Mouse (Mus musculus) forebrain, embryonic 12.5 days (tissue): Measurements from ENCODE around the gene Lekr1. TPM values are rescaled to one million over a fixed set of nuclear protein-coding genes. Genes with fewer than 3 reads are reported as not detected.
"Not testable (repeated sequence)": the region's sequence is repeated elsewhere in the genome, so short reads cannot be mapped to it uniquely, and the experiment has no call there.

Experiments
- ATAC-seq: fragments of 200-750 bp; cut with Nextera tagmentation; 2 replicates; pipeline ENCODE4 v1.8.0; 2017; ENCODE audit warnings: moderate TSS enrichment; ENCODE audit not compliant: low FRiP score
- H3K27ac ChIP-seq: fragments of 300-500 bp; sonication (generic); 2 replicates; pipeline ENCODE4 v1.5.1; 2016; ENCODE audit warnings: mild to moderate bottlenecking
- H3K27me3 ChIP-seq: fragments of 300-500 bp; sonication (generic); 2 replicates; pipeline ENCODE4 v1.6.1; 2016; ENCODE audit warnings: mild to moderate bottlenecking
- H3K36me3 ChIP-seq: fragments of 300-500 bp; sonication (generic); replicated peaks from 2 replicates; pipeline ENCODE4 v1.6.1; 2016; ENCODE audit warnings: mild to moderate bottlenecking
- H3K4me1 ChIP-seq: fragments of 300-500 bp; sonication (generic); 2 replicates; pipeline ENCODE4 v1.6.1; 2016
- H3K4me2 ChIP-seq: fragments of 300-500 bp; sonication (generic); 2 replicates; pipeline ENCODE4 v1.6.1; 2016; ENCODE audit warnings: mild to moderate bottlenecking, moderate library complexity
- H3K4me3 ChIP-seq: fragments of 300-500 bp; sonication (generic); replicated peaks from 2 replicates; pipeline ENCODE4 v1.5.1; 2016; ENCODE audit warnings: mild to moderate bottlenecking
- H3K9ac ChIP-seq: fragments of 300-500 bp; sonication (generic); 2 replicates; pipeline ENCODE4 v1.6.1; 2016; ENCODE audit warnings: mild to moderate bottlenecking
- H3K9me3 ChIP-seq: fragments of 300-500 bp; sonication (generic); 2 replicates; pipeline ENCODE4 v1.6.1; 2016
- WGBS: fragments of 180-500 bp; shearing (Covaris S2); methylation state at CpG from one replicate; pipeline ENCODE4 v1.1.7; 2016; 5-methylcytosine and 5-hydroxymethylcytosine counted together
- polyA plus RNA-seq: library from polyadenylated mRNA; unstranded; fragments of >200 nt; fragmentation: Nextera tagmentation; extraction: Ambion mirVana; gene quantifications from 2 replicates; pipeline ENCODE4 v1.2.1, GENCODE M21; 2016

The Lekr1 gene
- polyA plus RNA-seq, 1 experiment from 2014 or later, result 7.0 TPM

GRCm38 (mm10) chr3:65722897-65723296 is 56.9 kb downstream of the Lekr1 start:
- Histone ChIP-seq H3K4me2 (no peak overlapping the region), H3K4me3 (no peak overlapping the region), H3K9me3 (no peaks in the 10 kb centered on the region), H3K27ac (no peak overlapping the region), H3K4me1 (no peaks in the 10 kb centered on the region), H3K27me3 (no peaks in the 10 kb centered on the region), H3K9ac (no peak overlapping the region), H3K36me3 (no peaks in the 10 kb centered on the region)
- WGBS, result 89% methylated on average over 4 of the region's 4 CpGs
- ATAC-seq, result no peak

- no peak overlapping the region for H3K27ac ChIP-seq
- H3K4me3 ChIP-seq, result no peak overlapping the region
- WGBS, result 87% methylated on average over 4 of the region's 4 CpGs
- ATAC-seq, result no peak
- no peaks in the 10 kb centered on the region for H3K9me3 ChIP-seq
- H3K9ac ChIP-seq, result no peak overlapping the region
- no peaks in the 10 kb centered on the region for H3K36me3 ChIP-seq
- H3K27me3 ChIP-seq, result no peaks in the 10 kb centered on the region
- no peak overlapping the region for H3K4me2 ChIP-seq
- H3K4me1 ChIP-seq, result no peaks in the 10 kb centered on the region
These were observed 57.6 kb downstream of the Lekr1 start for GRCm38 (mm10) chr3:65723664-65724063.

DNA sequence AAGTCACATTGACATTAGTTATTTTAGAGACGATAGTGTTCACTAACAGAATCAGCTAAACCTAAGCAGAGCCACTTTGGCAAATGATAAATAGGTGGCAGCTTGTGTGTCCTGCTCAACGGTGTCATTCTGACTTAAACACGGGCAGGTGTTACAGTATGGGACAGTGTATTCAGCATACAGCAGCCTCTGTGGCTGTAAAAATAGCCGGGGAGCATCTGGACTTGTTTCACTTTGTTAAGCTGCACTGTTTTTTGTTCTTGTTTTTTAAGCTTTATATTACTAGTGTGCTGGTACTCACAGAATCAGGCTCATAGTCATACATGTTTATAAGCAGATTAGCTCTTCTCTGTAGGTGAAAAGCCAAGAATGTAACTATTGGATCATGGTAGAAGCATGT is 71.8 kb downstream of the Lekr1 start:
- no peak overlapping the region for H3K4me3 ChIP-seq
- no peaks in the 10 kb centered on the region for H3K27me3 ChIP-seq
- H3K36me3 ChIP-seq, result no peaks in the 10 kb centered on the region
- no peak overlapping the region for H3K4me2 ChIP-seq
- no peak overlapping the region for H3K27ac ChIP-seq
- WGBS, result 86% methylated on average over 4 of the region's 4 CpGs
- no peaks in the 10 kb centered on the region for H3K4me1 ChIP-seq
- no peak for ATAC-seq
- H3K9ac ChIP-seq, result no peak overlapping the region
- H3K9me3 ChIP-seq, result no peaks in the 10 kb centered on the region

GRCm38 (mm10) chr3:65744936-65745335 is 78.9 kb downstream of the Lekr1 start:
- 22% methylated on average over 4 of the region's 4 CpGs for WGBS

GRCm38 (mm10) chr3:65764511-65765508 is 98.8 kb downstream of the Lekr1 start:
- H3K4me1 ChIP-seq, result peaks cover 15% of the 10 kb centered on the region
- no peaks in the 10 kb centered on the region for H3K36me3 ChIP-seq
- no peaks in the 10 kb centered on the region for H3K9me3 ChIP-seq
- H3K9ac ChIP-seq, result no peak overlapping the region
- no peak overlapping the region for H3K4me3 ChIP-seq
- H3K4me2 ChIP-seq, result no peak overlapping the region
- H3K27ac ChIP-seq, result no peak overlapping the region
- ATAC-seq, result no peak
- WGBS, result 71% methylated on average over 20 of the region's 20 CpGs
- no peaks in the 10 kb centered on the region for H3K27me3 ChIP-seq

More at GRCm38 (mm10) chr3:65744936-65745335, 78.9 kb downstream of the Lekr1 start:
- Histone ChIP-seq H3K27ac (no peak overlapping the region), H3K27me3 (no peaks in the 10 kb centered on the region), H3K9ac (no peak overlapping the region), H3K9me3 (no peaks in the 10 kb centered on the region), H3K4me1 (no peaks in the 10 kb centered on the region), H3K4me2 (no peak overlapping the region), H3K36me3 (no peaks in the 10 kb centered on the region), H3K4me3 (no peak overlapping the region)
- no peak for ATAC-seq

DNA sequence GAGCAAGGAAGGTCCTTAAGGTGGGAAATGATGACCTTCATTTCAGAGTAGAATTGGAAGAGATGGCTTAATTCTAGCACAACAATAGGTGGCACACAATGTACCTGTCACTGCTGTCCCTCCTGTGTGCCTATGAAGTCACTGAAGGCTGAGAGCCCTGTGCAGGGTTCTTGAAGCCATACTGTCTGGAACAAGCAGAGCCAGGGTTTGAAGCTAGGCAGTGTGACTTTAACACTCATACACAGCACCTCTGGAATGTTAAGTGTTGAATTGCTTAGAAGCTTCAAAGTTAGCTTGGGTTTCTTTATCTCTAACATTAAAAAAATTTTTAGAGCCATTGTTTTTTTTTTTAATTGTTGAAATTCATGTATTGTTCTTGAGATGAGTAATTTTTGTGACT is 100.4 kb downstream of the Lekr1 start:
- Histone ChIP-seq H3K9ac (no peak overlapping the region), H3K4me2 (no peak overlapping the region), H3K36me3 (no peaks in the 10 kb centered on the region), H3K4me3 (no peak overlapping the region), H3K9me3 (no peaks in the 10 kb centered on the region), H3K4me1 (peaks cover 15% of the 10 kb centered on the region), H3K27ac (no peak overlapping the region), H3K27me3 (no peaks in the 10 kb centered on the region)
- no peak for ATAC-seq

DNA sequence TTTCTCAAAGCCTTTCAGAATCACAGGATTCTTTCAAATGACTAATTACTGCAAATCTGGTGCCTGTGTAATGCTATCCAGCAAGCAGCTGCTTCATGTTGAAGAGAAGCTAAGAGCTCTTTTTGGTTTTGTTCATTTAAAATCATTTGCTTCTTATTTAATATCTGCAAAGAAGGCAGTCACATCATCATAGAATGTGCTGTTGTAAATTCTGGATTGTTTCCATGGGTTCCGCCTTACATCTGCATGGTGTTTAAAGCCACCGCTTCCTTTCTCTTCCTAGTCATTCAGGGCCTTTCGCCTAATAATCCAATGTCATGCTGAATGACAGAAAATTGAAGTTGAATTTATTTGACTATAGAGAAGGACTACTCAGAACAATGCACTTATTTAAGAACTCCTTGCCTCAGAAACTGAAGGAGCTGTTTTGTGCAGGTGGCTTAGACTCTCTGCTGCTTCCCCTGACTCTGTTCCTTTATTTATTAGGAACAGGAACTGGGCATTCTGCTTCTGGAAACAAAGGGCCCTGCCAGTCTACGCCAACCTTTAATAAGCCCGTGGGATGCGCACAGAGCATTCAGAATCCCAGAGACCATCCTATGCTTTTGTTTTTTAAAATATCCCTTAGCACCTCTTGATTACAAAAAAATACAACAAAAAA is 101.3 kb downstream of the Lekr1 start:
- 15% methylated on average over 6 of the region's 6 CpGs for WGBS
- ATAC-seq, result peak; percentile 73; the same call in 1 of the 2 replicates
- Histone ChIP-seq H3K27ac (peak overlapping the region; percentile 66), H3K4me1 (peaks cover 15% of the 10 kb centered on the region), H3K36me3 (no peaks in the 10 kb centered on the region), H3K27me3 (no peaks in the 10 kb centered on the region), H3K4me2 (0 out of 2 replicates have a peak overlapping the region, but pooled peaks have one; percentile 1), H3K4me3 (no peak overlapping the region), H3K9me3 (no peaks in the 10 kb centered on the region), H3K9ac (no peak overlapping the region)

DNA sequence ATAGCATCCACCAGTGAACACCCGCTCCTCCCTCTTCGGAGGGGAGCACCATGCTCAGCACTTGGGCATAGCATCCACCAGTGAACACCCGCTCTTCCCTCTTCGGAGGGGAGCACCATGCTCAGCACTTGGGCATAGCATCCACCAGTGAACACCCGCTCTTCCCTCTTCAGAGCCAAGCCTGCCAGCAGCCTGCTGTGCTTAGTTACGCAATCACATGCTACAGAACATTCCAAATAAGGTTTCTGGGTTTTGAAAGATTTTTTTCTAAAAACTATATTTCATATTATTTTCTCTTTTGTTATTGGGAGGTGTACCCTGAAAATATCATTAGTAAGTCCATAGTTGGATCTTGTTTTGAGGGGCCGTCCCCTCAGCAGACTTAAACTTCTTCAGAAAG is 103.6 kb downstream of the Lekr1 start:
- not testable (repeated sequence) for H3K4me3 ChIP-seq, H3K27ac ChIP-seq, H3K36me3 ChIP-seq, ATAC-seq, H3K4me2 ChIP-seq, H3K9me3 ChIP-seq, H3K9ac ChIP-seq, H3K27me3 ChIP-seq
- peaks cover 15% of the 10 kb centered on the region for H3K4me1 ChIP-seq
- WGBS, result 91% methylated on average over 6 of the region's 7 CpGs

- Histone ChIP-seq H3K9me3 (no peaks in the 10 kb centered on the region), H3K27me3 (no peaks in the 10 kb centered on the region), H3K27ac (no peak overlapping the region), H3K4me3 (no peak overlapping the region), H3K36me3 (no peaks in the 10 kb centered on the region), H3K4me2 (no peak overlapping the region), H3K4me1 (no peaks in the 10 kb centered on the region), H3K9ac (no peak overlapping the region)
- no peak for ATAC-seq
- 67% methylated on average over 1 of the region's 1 CpGs for WGBS
These were observed 107.9 kb downstream of the Lekr1 start for GRCm38 (mm10) chr3:65773910-65774309.

GRCm38 (mm10) chr3:65775096-65775495 is 109.1 kb downstream of the Lekr1 start:
- H3K36me3 ChIP-seq, result no peaks in the 10 kb centered on the region
- no peaks in the 10 kb centered on the region for H3K9me3 ChIP-seq
- 80% methylated on average over 5 of the region's 5 CpGs for WGBS
- no peaks in the 10 kb centered on the region for H3K4me1 ChIP-seq
- no peak for ATAC-seq
- H3K4me3 ChIP-seq, result no peak overlapping the region
- H3K4me2 ChIP-seq, result no peak overlapping the region
- no peak overlapping the region for H3K9ac ChIP-seq
- no peak overlapping the region for H3K27ac ChIP-seq
- H3K27me3 ChIP-seq, result no peaks in the 10 kb centered on the region

- Histone ChIP-seq H3K27me3 (no peaks in the 10 kb centered on the region), H3K27ac (no peak overlapping the region), H3K4me2 (no peak overlapping the region), H3K4me3 (no peak overlapping the region), H3K9ac (no peak overlapping the region), H3K9me3 (no peaks in the 10 kb centered on the region), H3K4me1 (no peaks in the 10 kb centered on the region), H3K36me3 (no peaks in the 10 kb centered on the region)
- no peak for ATAC-seq
- 87% methylated on average over 5 of the region's 5 CpGs for WGBS
These were observed 116.2 kb downstream of the Lekr1 start for GRCm38 (mm10) chr3:65782246-65782645.

DNA sequence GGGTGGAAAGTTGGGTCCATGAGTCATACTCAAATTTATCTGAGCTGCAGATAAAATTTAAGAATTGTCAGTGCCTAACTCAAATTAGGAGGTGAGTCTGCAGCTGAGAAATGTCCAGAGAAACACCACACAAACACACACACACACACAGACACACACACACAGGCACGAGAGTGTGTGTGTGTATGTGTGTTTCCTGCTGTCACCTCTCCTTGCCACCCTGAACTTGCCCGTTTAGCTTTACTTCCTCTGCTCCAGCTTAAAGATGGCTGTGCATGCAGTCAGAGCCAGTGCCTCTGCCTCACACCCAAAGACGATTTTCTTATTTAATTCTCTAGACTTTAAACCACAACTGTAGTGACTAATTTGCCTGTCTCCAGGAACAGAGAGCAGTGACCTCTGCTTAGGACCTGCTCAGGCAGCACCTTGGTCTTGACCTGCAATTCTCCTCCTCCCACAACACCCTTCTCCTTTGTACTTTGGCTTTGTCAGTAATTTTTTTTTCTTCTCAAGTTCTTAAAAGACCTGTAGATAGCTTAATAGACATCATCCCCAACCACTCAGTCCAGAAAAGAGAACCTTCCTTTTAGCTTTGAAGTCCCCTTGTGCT is 124.2 kb downstream of the Lekr1 start:
- Histone ChIP-seq H3K27me3 (no peaks in the 10 kb centered on the region), H3K4me3 (no peak overlapping the region), H3K27ac (no peak overlapping the region), H3K4me1 (no peaks in the 10 kb centered on the region), H3K36me3 (no peaks in the 10 kb centered on the region), H3K9me3 (no peaks in the 10 kb centered on the region), H3K9ac (no peak overlapping the region), H3K4me2 (no peak overlapping the region)
- ATAC-seq, result no peak
- 68% methylated on average over 3 of the region's 3 CpGs for WGBS
